Mouse (Mus musculus) brain, embryonic 14.5 days (tissue): ENCODE data around the gene Pnpt1.

ENCODE experiments used
- CTCF ChIP-seq: fragments of 200-500 bp; IDR thresholded peaks from 2 replicates; pipeline ENCODE4 v1.5.1; 2012; ENCODE audit warnings: inconsistent platforms, mild to moderate bottlenecking, moderate library complexity, borderline replicate concordance; ENCODE audit not compliant: insufficient read depth, insufficient read length; ENCODE audit errors: extremely low read depth
- POLR2A ChIP-seq: fragments of 200-500 bp; IDR thresholded peaks from 2 replicates; pipeline ENCODE4 v1.6.1; 2012; ENCODE audit warnings: mild to moderate bottlenecking, inconsistent platforms, borderline replicate concordance; ENCODE audit not compliant: poor library complexity, insufficient read depth, insufficient read length, severe bottlenecking; ENCODE audit errors: extremely low read depth

GRCm38 (mm10) chr11:29173125-29173631 lies 42.6 kb downstream of the Pnpt1 start:
- TF ChIP-seq CTCF (peak; percentile 61), POLR2A (no peak)
